Mouse (Mus musculus): ENCODE results near the gene Ypel3. TPM values are rescaled to one million over a fixed set of nuclear protein-coding genes. Genes with fewer than 3 reads are reported as not detected.
A peak's percentile ranks its signal among the peaks of the same experiment; 100 is the strongest.
"Not testable (repeated sequence)": the region's sequence is repeated elsewhere in the genome, so short reads cannot be mapped to it uniquely, and the experiment has no call there.

Ypel3 gene
- total RNA-seq, 2 experiments from 2014 or later: 74.1 to 182 TPM

- no peak for ATAC-seq (replicated peaks; ENCODE audit: low FRiP score, poor library complexity, severe bottlenecking)
Measured at GRCm38 (mm10) chr7:126762471-126763008, 14.2 kb upstream of the Ypel3 start.

- no peak for ATAC-seq (replicated peaks; ENCODE audit: low FRiP score, poor library complexity, severe bottlenecking)
Measured at GRCm38 (mm10) chr7:126765540-126765939, 11.2 kb upstream of the Ypel3 start.

- peak; percentile 83 for ATAC-seq (replicated peaks; ENCODE audit: low FRiP score, poor library complexity, severe bottlenecking)
Measured at GRCm38 (mm10) chr7:126766201-126766600, 10.6 kb upstream of the Ypel3 start, which contains the start of gene Gdpd3. TSS of gene Gdpd3 (plus strand) at chr7:126766334.

- ATAC-seq (replicated peaks; ENCODE audit: low FRiP score, poor library complexity, severe bottlenecking): no peak
Measured at GRCm38 (mm10) chr7:126767001-126767400, 9.8 kb upstream of the Ypel3 start.

GRCm38 (mm10) chr7:126770784-126771183 is 6.0 kb upstream of the Ypel3 start:
- no peak for ATAC-seq (replicated peaks; ENCODE audit: low FRiP score, poor library complexity, severe bottlenecking)

- ATAC-seq (replicated peaks; ENCODE audit: low FRiP score, poor library complexity, severe bottlenecking): no peak
Measured at GRCm38 (mm10) chr7:126773351-126773750, 3.4 kb upstream of the Ypel3 start.

GRCm38 (mm10) chr7:126774463-126774862 is 2.3 kb upstream of the Ypel3 start:
- no peak for ATAC-seq (replicated peaks; ENCODE audit: low FRiP score, poor library complexity, severe bottlenecking)

GRCm38 (mm10) chr7:126775185-126775977 is 1.4 kb upstream of the Ypel3 start:
- no peak for ATAC-seq (replicated peaks; ENCODE audit: low FRiP score, poor library complexity, severe bottlenecking)

GRCm38 (mm10) chr7:126775978-126776234 is 849 bp upstream of the Ypel3 start:
- ATAC-seq (replicated peaks; ENCODE audit: low FRiP score, poor library complexity, severe bottlenecking): no peak

GRCm38 (mm10) chr7:126777476-126777875 is 721 bp downstream of the Ypel3 start:
- ATAC-seq (replicated peaks; ENCODE audit: low FRiP score, poor library complexity, severe bottlenecking): peak; percentile 4; the same call in 1 of the 2 replicates

- no peak for ATAC-seq (replicated peaks; ENCODE audit: low FRiP score, poor library complexity, severe bottlenecking)
Measured at GRCm38 (mm10) chr7:126778147-126778546, 1.4 kb downstream of the Ypel3 start.

GRCm38 (mm10) chr7:126779101-126779500 is 2.3 kb downstream of the Ypel3 start:
- ATAC-seq (replicated peaks; ENCODE audit: low FRiP score, poor library complexity, severe bottlenecking): not testable (repeated sequence)

GRCm38 (mm10) chr7:126779983-126780970 is 3.5 kb downstream of the Ypel3 start:
- peak; percentile 56 for ATAC-seq (replicated peaks; ENCODE audit: low FRiP score, poor library complexity, severe bottlenecking)

GRCm38 (mm10) chr7:126780971-126781635 is 4.3 kb downstream of the Ypel3 start, which contains the start of gene Tbx6:
TSS of gene Tbx6 (plus strand) at chr7:126781483.
- no peak for ATAC-seq (replicated peaks; ENCODE audit: low FRiP score, poor library complexity, severe bottlenecking)

- ATAC-seq (replicated peaks; ENCODE audit: low FRiP score, poor library complexity, severe bottlenecking): no peak
Measured at GRCm38 (mm10) chr7:126781661-126782370, 5.1 kb downstream of the Ypel3 start.

GRCm38 (mm10) chr7:126782693-126783092 is 5.9 kb downstream of the Ypel3 start:
- no peak for ATAC-seq (replicated peaks; ENCODE audit: low FRiP score, poor library complexity, severe bottlenecking)

- ATAC-seq (replicated peaks; ENCODE audit: low FRiP score, poor library complexity, severe bottlenecking): no peak
Measured at GRCm38 (mm10) chr7:126784469-126784868, 7.7 kb downstream of the Ypel3 start.

- ATAC-seq (replicated peaks; ENCODE audit: low FRiP score, poor library complexity, severe bottlenecking): no peak
Measured at GRCm38 (mm10) chr7:126785056-126785455, 8.3 kb downstream of the Ypel3 start.

GRCm38 (mm10) chr7:126786142-126786541 is 9.4 kb downstream of the Ypel3 start:
- ATAC-seq (replicated peaks; ENCODE audit: low FRiP score, poor library complexity, severe bottlenecking): no peak
